Mouse (Mus musculus) liver, embryonic 14.5 days (tissue): Measurements from ENCODE around the gene Oit3. TPM values are rescaled to one million over a fixed set of nuclear protein-coding genes. Genes with fewer than 3 reads are reported as not detected.

ENCODE experiments used
- ATAC-seq: fragments of 200-750 bp; cut with Nextera tagmentation; 2 replicates; pipeline ENCODE4 v1.8.0; 2017; ENCODE audit warnings: moderate number of reproducible peaks, mild to moderate bottlenecking, moderate library complexity; ENCODE audit not compliant: insufficient read depth
- DNase-seq, 3 experiments: peaks; one replicate each; pipeline ENCODE4 v3.0.0-alpha.2; 2012 to 2013; ENCODE audit warnings: low read depth in 3 of 3, low spot score in 3 of 3
- H3K27ac ChIP-seq: fragments of 300-500 bp; sonication (generic); 2 replicates; pipeline ENCODE4 v1.5.1; 2014; ENCODE audit warnings: moderate library complexity, mild to moderate bottlenecking, control low read depth, inconsistent platforms
- H3K27me3 ChIP-seq: fragments of 300-500 bp; sonication (generic); 2 replicates; pipeline ENCODE4 v1.6.1; 2014; ENCODE audit warnings: mild to moderate bottlenecking, low read length, moderate library complexity; ENCODE audit not compliant: control insufficient read depth, insufficient read depth
- H3K36me3 ChIP-seq: fragments of 300-500 bp; sonication (generic); replicated peaks from 2 replicates; pipeline ENCODE4 v1.6.1; 2014; ENCODE audit warnings: low read depth; ENCODE audit not compliant: control insufficient read depth, insufficient read depth
- H3K4me1 ChIP-seq, 2 experiments: fragments of 200-500 bp in 1 of 2; fragments of 300-500 bp in 1 of 2; sonication (generic) in 1 of 2; replicated peaks; 2 replicates each; pipeline ENCODE4 v1.6.1; 2012 to 2014; ENCODE audit warnings: antibody characterized with exemption in 1 of 2, inconsistent platforms in 1 of 2, low read length in 1 of 2; ENCODE audit not compliant: control insufficient read depth in 2 of 2, insufficient read depth in 2 of 2
- H3K4me2 ChIP-seq: fragments of 300-500 bp; sonication (generic); 2 replicates; pipeline ENCODE4 v1.6.1; 2014; ENCODE audit warnings: low read depth, mild to moderate bottlenecking, control low read depth, moderate library complexity
- H3K4me3 ChIP-seq, 2 experiments: fragments of 200-500 bp in 1 of 2; fragments of 300-500 bp in 1 of 2; sonication (generic) in 1 of 2; 2 replicates each; pipeline ENCODE4 v1.5.1; 2012 to 2014; ENCODE audit warnings: low read depth in 2 of 2, low read length in 2 of 2, mild to moderate bottlenecking in 2 of 2, control low read depth in 1 of 2, inconsistent platforms in 1 of 2, moderate library complexity in 1 of 2; ENCODE audit not compliant: insufficient read depth in 1 of 2
- H3K9ac ChIP-seq: fragments of 300-500 bp; sonication (generic); replicated peaks from 2 replicates; pipeline ENCODE4 v1.6.1; 2014; ENCODE audit warnings: mild to moderate bottlenecking, control low read depth, moderate library complexity
- H3K9me3 ChIP-seq: fragments of 300-500 bp; sonication (generic); 2 replicates; pipeline ENCODE4 v1.6.1; 2016; ENCODE audit warnings: low read length, mixed read lengths; ENCODE audit not compliant: control insufficient read depth
- CTCF ChIP-seq: IDR thresholded peaks from 2 replicates; pipeline ENCODE4 v1.5.1; 2016; ENCODE audit warnings: antibody characterized with exemption, low read depth, control low read depth
- EP300 ChIP-seq: IDR thresholded peaks from 2 replicates; pipeline ENCODE4 v1.6.1; 2016; ENCODE audit warnings: antibody characterized with exemption, low read depth
- WGBS: fragments of 180-500 bp; shearing (Covaris S2); extraction: QIAGEN DNeasy Blood & Tissue Kit; methylation state at CpG from one replicate; pipeline ENCODE4 v1.1.7; 2014; ENCODE audit not compliant: insufficient replicate concordance; 5-methylcytosine and 5-hydroxymethylcytosine counted together
- polyA plus RNA-seq, 2 experiments: library from polyadenylated mRNA; depleted of rRNA in 1 of 2; stranded (reverse) in 1 of 2; unstranded in 1 of 2; fragments of >200 nt; fragmentation: Nextera tagmentation in 1 of 2; extraction: Ambion mirVana in 1 of 2; gene quantifications; 2 replicates each; pipeline versions ENCODE4 v1.2.1 to v1.2.3; 2012 to 2014

Oit3 gene
- polyA plus RNA-seq (2012; rRNA removed): 14.9 and 16.0 TPM in 2 replicates
- 17.5 and 17.6 TPM in 2 replicates for polyA plus RNA-seq (2014; fragmentation: Nextera tagmentation; extraction: Ambion mirVana)

DNA sequence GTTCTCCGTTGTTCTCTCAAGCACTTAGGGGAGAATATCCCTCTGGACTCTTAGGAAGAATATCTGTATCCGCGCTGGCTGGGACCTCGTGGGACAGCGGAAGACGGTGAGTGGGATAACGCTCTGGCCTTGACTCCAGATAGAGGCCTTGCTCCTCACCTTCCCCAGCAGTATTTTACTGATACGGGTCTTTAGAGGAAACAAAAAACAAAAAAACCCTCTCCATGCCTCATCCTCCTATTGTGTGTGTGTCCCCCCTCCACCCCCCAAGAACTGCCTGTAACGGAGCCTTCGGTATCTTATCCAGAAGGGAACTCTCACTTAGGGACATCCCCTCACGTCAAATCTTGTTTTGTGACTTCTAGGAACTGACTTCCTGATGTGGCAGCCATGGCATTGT, at the start of gene Oit3:
Oit3 (minus strand) TSS at position 44 of the 400 bp plus-strand sequence.
- no peak within 1 kb of the TSS for H3K9ac ChIP-seq
- peaks cover 0 to 8% of the 10 kb centered on the region in 2 experiments; a peak in 2 of 4 replicates for H3K4me1 ChIP-seq
- no peaks in the 10 kb centered on the region for H3K9me3 ChIP-seq
- WGBS: 38% methylated on average over 11 of the region's 11 CpGs
- peak within 1 kb of the TSS in 1 of 2 experiments; percentile 35; a peak in 1 of 4 replicates for H3K4me3 ChIP-seq
- DNase-seq: no peak
- H3K4me2 ChIP-seq: no peak within 1 kb of the TSS
- ATAC-seq: no peak; the same call in 1 of the 2 replicates
- H3K27ac ChIP-seq: no peak within 1 kb of the TSS
- no peaks in the 10 kb centered on the region for H3K36me3 ChIP-seq
- TF ChIP-seq EP300 (no peak), CTCF (no peak)
- no peaks in the 10 kb centered on the region for H3K27me3 ChIP-seq

DNA sequence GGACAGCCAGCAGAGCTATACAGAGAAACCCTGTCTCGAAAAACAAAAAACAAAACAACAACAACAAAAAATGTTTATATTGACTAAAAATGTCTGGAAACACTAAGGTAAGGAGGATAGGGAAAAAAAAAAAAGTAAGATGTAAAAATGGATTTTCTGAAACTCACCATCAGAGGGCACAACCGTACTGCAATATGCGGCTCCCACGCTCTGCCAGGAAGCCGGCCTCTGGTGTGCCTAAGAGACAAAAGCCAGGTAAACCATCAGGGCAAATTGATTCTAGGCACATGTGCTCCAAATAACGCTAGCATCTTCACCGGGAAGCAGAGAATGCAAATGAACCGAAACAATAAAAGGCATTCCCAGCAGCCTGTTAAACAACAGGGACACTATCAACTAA, 49.3 kb upstream of the Oit3 start:
- no peaks in the 10 kb centered on the region for H3K27me3 ChIP-seq
- DNase-seq (no peak), ATAC-seq (no peak)
- H3K27ac ChIP-seq: no peak overlapping the region
- H3K4me2 ChIP-seq: no peak overlapping the region
- no peaks in the 10 kb centered on the region for H3K36me3 ChIP-seq
- no peaks in the 10 kb centered on the region for H3K9me3 ChIP-seq
- WGBS: 76% methylated on average over 8 of the region's 8 CpGs
- no peak for TF ChIP-seq EP300
- no peak for TF ChIP-seq CTCF
- H3K4me1 ChIP-seq: no peaks in the 10 kb centered on the region
- H3K9ac ChIP-seq: no peak overlapping the region
- H3K4me3 ChIP-seq: no peak overlapping the region

DNA sequence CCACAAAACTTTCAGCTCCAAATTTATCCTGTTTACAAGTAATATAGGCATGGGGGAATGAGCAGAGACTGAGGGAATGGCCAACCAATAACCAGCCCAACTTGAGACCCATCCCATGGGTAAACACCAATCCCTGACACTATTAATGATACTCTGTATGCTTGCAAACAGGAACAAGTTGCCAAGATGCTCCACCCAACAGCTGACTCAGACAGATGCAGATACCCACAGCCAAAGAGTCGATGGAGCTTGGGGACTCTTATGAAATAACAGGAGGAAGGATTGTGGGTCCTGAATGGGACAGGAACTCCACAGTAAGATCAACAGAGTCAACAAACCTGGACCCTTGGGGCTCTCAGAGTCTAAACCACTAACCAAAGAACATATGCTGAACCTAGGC, 47.8 kb upstream of the Oit3 start:
- DNase-seq (no peak), ATAC-seq (no peak)
- WGBS: 70% methylated on average over 1 of the region's 1 CpGs
- no peaks in the 10 kb centered on the region for H3K27me3 ChIP-seq
- H3K27ac ChIP-seq: no peak overlapping the region
- H3K4me1 ChIP-seq: no peaks in the 10 kb centered on the region
- H3K9ac ChIP-seq: no peak overlapping the region
- no peaks in the 10 kb centered on the region for H3K9me3 ChIP-seq
- no peak overlapping the region for H3K4me3 ChIP-seq
- H3K36me3 ChIP-seq: no peaks in the 10 kb centered on the region
- no peak overlapping the region for H3K4me2 ChIP-seq
- TF ChIP-seq CTCF (no peak), EP300 (no peak)

DNA sequence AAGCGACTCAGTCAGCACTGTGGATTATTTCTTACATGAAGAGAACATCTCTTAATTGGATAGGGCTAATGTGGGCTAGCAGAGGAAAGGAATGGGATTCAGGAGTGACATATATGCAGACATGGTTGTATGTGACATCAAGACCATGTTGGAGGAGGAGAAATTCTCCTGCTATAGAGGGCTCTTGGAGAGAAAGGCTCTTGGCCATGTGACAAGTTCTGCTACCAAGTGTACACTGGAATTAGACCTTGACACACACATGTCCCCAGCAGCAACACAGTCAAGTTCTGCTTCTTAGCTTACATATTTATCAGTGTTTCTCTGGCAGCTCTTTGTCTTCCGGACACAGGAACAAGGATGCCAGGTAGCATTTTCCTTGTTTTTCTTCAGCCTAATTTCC, 45.8 kb upstream of the Oit3 start:
- Histone ChIP-seq H3K4me3 (no peak overlapping the region), H3K9me3 (no peaks in the 10 kb centered on the region), H3K4me2 (no peak overlapping the region), H3K27ac (no peak overlapping the region), H3K9ac (no peak overlapping the region), H3K27me3 (no peaks in the 10 kb centered on the region), H3K36me3 (no peaks in the 10 kb centered on the region), H3K4me1 (no peaks in the 10 kb centered on the region)
- ATAC-seq: no peak
- no peak for DNase-seq
- TF ChIP-seq CTCF (no peak), EP300 (no peak)
- WGBS: 70% methylated on average over 2 of the region's 2 CpGs

DNA sequence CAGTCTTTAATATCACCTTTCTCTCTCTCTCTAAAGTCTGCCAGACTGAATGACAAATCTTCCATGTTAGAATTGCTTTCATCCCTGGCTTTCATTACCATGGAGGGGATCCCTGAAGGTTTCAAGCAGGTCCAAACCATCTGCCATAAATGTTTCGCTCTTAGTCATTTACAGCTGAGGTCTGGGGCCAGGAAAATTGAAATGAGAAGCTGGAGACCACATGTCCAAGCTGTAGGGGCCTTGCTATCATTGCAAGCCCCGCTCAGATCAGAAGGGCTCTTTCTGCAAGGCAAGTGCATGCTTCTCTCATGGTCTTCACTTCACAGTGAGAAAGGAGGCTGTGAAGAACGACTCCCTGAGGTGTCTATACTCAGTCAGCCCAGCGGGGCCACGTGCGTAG, 42.7 kb upstream of the Oit3 start:
- Histone ChIP-seq H3K4me1 (no peaks in the 10 kb centered on the region), H3K9ac (no peak overlapping the region), H3K27ac (no peak overlapping the region), H3K4me3 (no peak overlapping the region), H3K9me3 (no peaks in the 10 kb centered on the region), H3K36me3 (no peaks in the 10 kb centered on the region), H3K27me3 (no peaks in the 10 kb centered on the region), H3K4me2 (no peak overlapping the region)
- ATAC-seq (no peak), DNase-seq (no peak)
- TF ChIP-seq CTCF (no peak), EP300 (no peak)
- WGBS: 78% methylated on average over 6 of the region's 6 CpGs
